Mouse (Mus musculus): ENCODE measurements around the gene Ppp4r4.
"Not testable (repeated sequence)": the region's sequence is repeated elsewhere in the genome, so short reads cannot be mapped to it uniquely, and the experiment has no call there.

- not testable (repeated sequence) for TF ChIP-seq CTCF (IDR thresholded peaks at IDR 0.05; ENCODE audit: borderline replicate concordance, insufficient read depth, low read depth, low read length); POLR2A (IDR thresholded peaks at IDR 0.05; ENCODE audit: borderline replicate concordance, insufficient read depth, low read length)
Observed at GRCm38 (mm10) chr12:103578148-103578547, 46.1 kb downstream of the Ppp4r4 start.
